Mouse (Mus musculus): Measurements from ENCODE around the gene Tmtc1. TPM values are rescaled to one million over a fixed set of nuclear protein-coding genes. Genes with fewer than 3 reads are reported as not detected.

The Tmtc1 gene
- polyA plus RNA-seq, 2 experiments = 2.0 to 3.0 TPM

DNA sequence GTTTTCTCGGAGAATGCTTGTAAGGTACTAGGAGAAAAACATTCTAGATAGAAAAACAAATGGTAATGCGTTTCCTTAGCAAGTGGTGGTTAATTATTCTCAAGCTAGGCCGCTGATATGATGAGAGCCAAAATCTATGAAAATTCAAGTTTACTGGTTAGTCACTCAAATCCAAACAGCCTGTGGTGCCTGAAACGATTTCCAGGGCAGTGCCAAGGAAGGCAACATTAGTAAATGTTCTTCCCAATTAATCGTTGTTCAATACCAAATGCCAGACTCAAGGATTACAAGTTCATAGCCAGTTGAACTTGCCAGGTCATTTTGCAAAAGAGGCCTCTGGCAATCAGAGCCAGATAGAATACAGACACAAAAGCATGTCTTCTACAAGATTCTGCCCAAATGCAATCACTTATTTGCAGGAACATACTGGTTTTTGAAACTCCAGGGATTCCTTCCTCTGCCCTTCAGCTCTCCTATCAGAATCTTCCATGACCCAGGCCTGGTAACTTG, 128.6 kb downstream of the Tmtc1 start:
- ATAC-seq (ENCODE audit: low FRiP score, low read depth) (no peak), DNase-seq (ENCODE audit: low spot score) (no peak)
- H3K36me3 ChIP-seq (ENCODE audit: control insufficient read depth, insufficient read depth, low read length) = no peaks in the 10 kb centered on the region
- no peak overlapping the region for H3K4me3 ChIP-seq (replicated peaks; ENCODE audit: low read length)
- H3K4me2 ChIP-seq (replicated peaks; ENCODE audit: low read depth, low read length, severe bottlenecking) = no peak overlapping the region
- no peak overlapping the region for H3K9ac ChIP-seq (ENCODE audit: low read depth, low read length, severe bottlenecking)
- WGBS = 69% methylated on average over 5 of the region's 5 CpGs
- no peak overlapping the region for H3K27ac ChIP-seq (replicated peaks; ENCODE audit: low read depth, low read length)
- no peaks in the 10 kb centered on the region for H3K9me3 ChIP-seq (ENCODE audit: control insufficient read depth, low read length)
- H3K27me3 ChIP-seq (ENCODE audit: control insufficient read depth, insufficient read depth, low read length) = no peaks in the 10 kb centered on the region
- no peak for TF ChIP-seq POLR2A (IDR thresholded peaks at IDR 0.05; ENCODE audit: borderline replicate concordance, extremely low read depth, insufficient read depth, insufficient read length)
- no peaks in the 10 kb centered on the region for H3K4me1 ChIP-seq (ENCODE audit: control insufficient read depth, insufficient read depth, low read length)

DNA sequence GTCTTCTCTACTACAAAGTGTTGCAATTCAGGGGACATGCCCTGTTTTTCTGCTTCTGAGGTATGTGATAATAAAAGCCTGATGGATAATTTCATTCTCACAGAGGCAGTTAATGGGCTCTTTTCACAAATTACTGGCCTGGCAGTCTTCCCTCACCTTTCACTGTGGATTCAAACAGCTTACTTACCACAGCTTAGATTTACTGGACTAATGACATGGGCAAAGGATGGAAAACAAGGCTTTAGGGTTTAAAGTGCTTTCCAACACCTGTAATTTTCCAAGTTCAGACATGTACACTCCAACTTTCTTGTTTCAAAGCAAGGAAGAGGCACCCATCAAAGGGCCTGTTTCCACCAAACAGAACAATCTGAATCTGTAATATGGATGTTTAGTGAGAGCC, 129.1 kb downstream of the Tmtc1 start:
- no peak overlapping the region for H3K9ac ChIP-seq (ENCODE audit: low read depth, low read length, severe bottlenecking)
- no peaks in the 10 kb centered on the region for H3K27me3 ChIP-seq (ENCODE audit: control insufficient read depth, insufficient read depth, low read length)
- no peak for TF ChIP-seq POLR2A (IDR thresholded peaks at IDR 0.05; ENCODE audit: borderline replicate concordance, extremely low read depth, insufficient read depth, insufficient read length)
- no peak overlapping the region for H3K4me2 ChIP-seq (replicated peaks; ENCODE audit: low read depth, low read length, severe bottlenecking)
- no peaks in the 10 kb centered on the region for H3K36me3 ChIP-seq (ENCODE audit: control insufficient read depth, insufficient read depth, low read length)
- H3K4me3 ChIP-seq (replicated peaks; ENCODE audit: low read length) = no peak overlapping the region
- no peaks in the 10 kb centered on the region for H3K9me3 ChIP-seq (ENCODE audit: control insufficient read depth, low read length)
- no peak for ATAC-seq (ENCODE audit: low FRiP score, low read depth)
- H3K27ac ChIP-seq (replicated peaks; ENCODE audit: low read depth, low read length) = no peak overlapping the region
- no peaks in the 10 kb centered on the region for H3K4me1 ChIP-seq (ENCODE audit: control insufficient read depth, insufficient read depth, low read length)
- no peak for DNase-seq (ENCODE audit: low spot score)

- DNase-seq (ENCODE audit: low spot score) (no peak), ATAC-seq (ENCODE audit: low FRiP score, low read depth) (no peak)
- Histone ChIP-seq H3K4me2 (replicated peaks; ENCODE audit: low read depth, low read length, severe bottlenecking) (no peak overlapping the region), H3K4me1 (ENCODE audit: control insufficient read depth, insufficient read depth, low read length) (no peaks in the 10 kb centered on the region), H3K9ac (ENCODE audit: low read depth, low read length, severe bottlenecking) (no peak overlapping the region), H3K36me3 (ENCODE audit: control insufficient read depth, insufficient read depth, low read length) (no peaks in the 10 kb centered on the region), H3K9me3 (ENCODE audit: control insufficient read depth, low read length) (no peaks in the 10 kb centered on the region), H3K27me3 (ENCODE audit: control insufficient read depth, insufficient read depth, low read length) (no peaks in the 10 kb centered on the region), H3K27ac (replicated peaks; ENCODE audit: low read depth, low read length) (no peak overlapping the region), H3K4me3 (replicated peaks; ENCODE audit: low read length) (no peak overlapping the region)
- no peak for TF ChIP-seq POLR2A (IDR thresholded peaks at IDR 0.05; ENCODE audit: borderline replicate concordance, extremely low read depth, insufficient read depth, insufficient read length)
- WGBS = 25% methylated on average over 2 of the region's 2 CpGs
Measured at GRCm38 (mm10) chr6:148310981-148311380, 133.2 kb downstream of the Tmtc1 start.

GRCm38 (mm10) chr6:148305821-148306220, 138.4 kb downstream of the Tmtc1 start:
- Histone ChIP-seq H3K4me3 (replicated peaks; ENCODE audit: low read length) (no peak overlapping the region), H3K4me2 (replicated peaks; ENCODE audit: low read depth, low read length, severe bottlenecking) (no peak overlapping the region), H3K27me3 (ENCODE audit: control insufficient read depth, insufficient read depth, low read length) (no peaks in the 10 kb centered on the region), H3K36me3 (ENCODE audit: control insufficient read depth, insufficient read depth, low read length) (no peaks in the 10 kb centered on the region), H3K9ac (ENCODE audit: low read depth, low read length, severe bottlenecking) (no peak overlapping the region), H3K27ac (replicated peaks; ENCODE audit: low read depth, low read length) (no peak overlapping the region), H3K4me1 (ENCODE audit: control insufficient read depth, insufficient read depth, low read length) (no peaks in the 10 kb centered on the region), H3K9me3 (ENCODE audit: control insufficient read depth, low read length) (no peaks in the 10 kb centered on the region)
- 77% methylated on average over 5 of the region's 5 CpGs for WGBS
- no peak for TF ChIP-seq POLR2A (IDR thresholded peaks at IDR 0.05; ENCODE audit: borderline replicate concordance, extremely low read depth, insufficient read depth, insufficient read length)
- ATAC-seq (ENCODE audit: low FRiP score, low read depth) = no peak
- no peak for DNase-seq (ENCODE audit: low spot score)

GRCm38 (mm10) chr6:148305191-148305590, 139.0 kb downstream of the Tmtc1 start:
- ATAC-seq (ENCODE audit: low FRiP score, low read depth) (no peak), DNase-seq (ENCODE audit: low spot score) (no peak)
- H3K9me3 ChIP-seq (ENCODE audit: control insufficient read depth, low read length) = no peaks in the 10 kb centered on the region
- 81% methylated on average over 3 of the region's 3 CpGs for WGBS
- no peak for TF ChIP-seq POLR2A (IDR thresholded peaks at IDR 0.05; ENCODE audit: borderline replicate concordance, extremely low read depth, insufficient read depth, insufficient read length)
- no peaks in the 10 kb centered on the region for H3K4me1 ChIP-seq (ENCODE audit: control insufficient read depth, insufficient read depth, low read length)
- H3K36me3 ChIP-seq (ENCODE audit: control insufficient read depth, insufficient read depth, low read length) = no peaks in the 10 kb centered on the region
- H3K4me3 ChIP-seq (replicated peaks; ENCODE audit: low read length) = no peak overlapping the region
- H3K4me2 ChIP-seq (replicated peaks; ENCODE audit: low read depth, low read length, severe bottlenecking) = no peak overlapping the region
- no peak overlapping the region for H3K9ac ChIP-seq (ENCODE audit: low read depth, low read length, severe bottlenecking)
- no peaks in the 10 kb centered on the region for H3K27me3 ChIP-seq (ENCODE audit: control insufficient read depth, insufficient read depth, low read length)
- H3K27ac ChIP-seq (replicated peaks; ENCODE audit: low read depth, low read length) = no peak overlapping the region

GRCm38 (mm10) chr6:148302261-148302660, 141.9 kb downstream of the Tmtc1 start:
- H3K36me3 ChIP-seq (ENCODE audit: control insufficient read depth, insufficient read depth, low read length) = no peaks in the 10 kb centered on the region
- WGBS = 90% methylated on average over 2 of the region's 2 CpGs
- no peak for ATAC-seq (ENCODE audit: low FRiP score, low read depth)

More at GRCm38 (mm10) chr6:148302261-148302660, 141.9 kb downstream of the Tmtc1 start:
- no peak overlapping the region for H3K27ac ChIP-seq (replicated peaks; ENCODE audit: low read depth, low read length)
- no peak overlapping the region for H3K9ac ChIP-seq (ENCODE audit: low read depth, low read length, severe bottlenecking)
- H3K4me1 ChIP-seq (ENCODE audit: control insufficient read depth, insufficient read depth, low read length) = no peaks in the 10 kb centered on the region
- H3K4me2 ChIP-seq (replicated peaks; ENCODE audit: low read depth, low read length, severe bottlenecking) = no peak overlapping the region
- TF ChIP-seq POLR2A (IDR thresholded peaks at IDR 0.05; ENCODE audit: borderline replicate concordance, extremely low read depth, insufficient read depth, insufficient read length) = no peak
- no peak overlapping the region for H3K4me3 ChIP-seq (replicated peaks; ENCODE audit: low read length)
- H3K9me3 ChIP-seq (ENCODE audit: control insufficient read depth, low read length) = no peaks in the 10 kb centered on the region
- no peaks in the 10 kb centered on the region for H3K27me3 ChIP-seq (ENCODE audit: control insufficient read depth, insufficient read depth, low read length)
- no peak for DNase-seq (ENCODE audit: low spot score)
